Mouse (Mus musculus) stomach, embryonic 15.5 days (tissue): Measurements from ENCODE around the gene Gm20390. TPM values are rescaled to one million over a fixed set of nuclear protein-coding genes. Genes with fewer than 3 reads are reported as not detected.

ENCODE experiments used
- ATAC-seq: fragments of 200-750 bp; cut with Nextera tagmentation; 2 replicates; pipeline ENCODE4 v1.8.0; 2017; ENCODE audit warnings: low read depth, moderate number of reproducible peaks, moderate TSS enrichment; ENCODE audit not compliant: insufficient read depth, low FRiP score
- H3K27ac ChIP-seq: fragments of 300-500 bp; sonication (generic); 2 replicates; pipeline ENCODE4 v1.5.1; 2015; ENCODE audit warnings: mild to moderate bottlenecking, inconsistent platforms
- H3K27me3 ChIP-seq: fragments of 300-500 bp; sonication (generic); replicated peaks from 2 replicates; pipeline ENCODE4 v1.6.1; 2015; ENCODE audit warnings: inconsistent platforms
- H3K36me3 ChIP-seq: fragments of 300-500 bp; sonication (generic); 2 replicates; pipeline ENCODE4 v1.6.1; 2015; ENCODE audit warnings: inconsistent platforms
- H3K4me1 ChIP-seq: fragments of 300-500 bp; sonication (generic); 2 replicates; pipeline ENCODE4 v1.6.1; 2015; ENCODE audit warnings: inconsistent platforms
- H3K4me2 ChIP-seq: fragments of 300-500 bp; sonication (generic); 2 replicates; pipeline ENCODE4 v1.6.1; 2015; ENCODE audit warnings: mild to moderate bottlenecking, inconsistent platforms
- H3K4me3 ChIP-seq: fragments of 300-500 bp; sonication (generic); replicated peaks from 2 replicates; pipeline ENCODE4 v1.5.1; 2015; ENCODE audit warnings: inconsistent platforms
- H3K9ac ChIP-seq: fragments of 300-500 bp; sonication (generic); 2 replicates; pipeline ENCODE4 v1.6.1; 2015; ENCODE audit warnings: inconsistent platforms
- H3K9me3 ChIP-seq: fragments of 300-500 bp; sonication (generic); 2 replicates; pipeline ENCODE4 v1.6.1; 2016; ENCODE audit warnings: inconsistent platforms
- WGBS: fragments of 180-500 bp; shearing (Covaris S2); methylation state at CpG from one replicate; pipeline ENCODE4 v1.1.7; 2015; 5-methylcytosine and 5-hydroxymethylcytosine counted together
- polyA plus RNA-seq: library from polyadenylated mRNA; unstranded; fragments of >200 nt; fragmentation: Nextera tagmentation; extraction: Ambion mirVana; gene quantifications from 2 replicates; pipeline ENCODE4 v1.2.1, GENCODE M21; 2015

The Gm20390 gene
- polyA plus RNA-seq: 345 and 399 TPM in 2 replicates

- peak within 1 kb of the TSS; percentile 78 for H3K4me2 ChIP-seq
- peak within 1 kb of the TSS; percentile 64 for H3K4me3 ChIP-seq
- peak within 1 kb of the TSS; percentile 51 for H3K27ac ChIP-seq
- H3K9me3 ChIP-seq: no peaks in the 10 kb centered on the region
- peaks cover 10% of the 10 kb centered on the region; the same call in 1 of the 2 replicates for H3K4me1 ChIP-seq
- no peaks in the 10 kb centered on the region for H3K27me3 ChIP-seq
- H3K9ac ChIP-seq: peak within 1 kb of the TSS; percentile 27
- under 1% methylated on average over 40 of the region's 40 CpGs for WGBS
- ATAC-seq: peak; percentile 96
- H3K36me3 ChIP-seq: peaks cover 25% of the 10 kb centered on the region
Observed at GRCm38 (mm10) chr11:93968005-93968847, at the start of gene Gm20390, which contains the start of gene Nme1. Gene Gm20390 (minus strand): TSS chr11:93968293. Gene Nme1 (minus strand): TSS chr11:93968521.

GRCm38 (mm10) chr11:94003346-94003745 lies 35.3 kb upstream of the Gm20390 start:
- Histone ChIP-seq H3K4me1 (0 out of 2 replicates have a peak, but pooled peaks cover 3% of the 10 kb centered on the region), H3K9ac (no peak overlapping the region), H3K4me2 (no peak overlapping the region), H3K9me3 (no peaks in the 10 kb centered on the region), H3K27ac (no peak overlapping the region), H3K36me3 (no peaks in the 10 kb centered on the region), H3K27me3 (no peaks in the 10 kb centered on the region), H3K4me3 (no peak overlapping the region)
- 85% methylated on average over 2 of the region's 2 CpGs for WGBS
- no peak for ATAC-seq

DNA sequence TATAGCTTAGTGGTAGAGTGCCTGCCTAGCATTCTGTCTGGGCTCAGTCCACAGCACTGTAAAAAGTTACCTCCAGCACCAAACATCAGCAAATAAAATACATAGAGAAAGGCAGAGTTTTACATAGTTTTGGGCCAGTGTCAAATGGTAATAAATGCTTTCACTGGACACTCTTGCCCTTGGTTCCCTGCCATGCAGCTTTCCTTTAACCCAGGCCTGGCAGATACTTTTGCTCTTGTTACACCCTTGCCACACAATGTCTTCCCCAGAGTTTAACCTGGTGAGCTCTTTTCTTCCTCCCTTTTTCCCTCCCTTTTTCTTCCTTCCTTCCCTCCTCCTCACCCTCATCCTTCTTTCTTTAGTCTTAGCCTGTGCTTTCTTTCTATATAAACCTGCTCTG lies 31.2 kb upstream of the Gm20390 start:
- H3K4me2 ChIP-seq: no peak overlapping the region
- peaks cover 15% of the 10 kb centered on the region for H3K4me1 ChIP-seq
- ATAC-seq: no peak
- H3K4me3 ChIP-seq: no peak overlapping the region
- H3K27me3 ChIP-seq: no peaks in the 10 kb centered on the region
- no peak overlapping the region for H3K9ac ChIP-seq
- no peak overlapping the region for H3K27ac ChIP-seq
- H3K36me3 ChIP-seq: no peaks in the 10 kb centered on the region
- H3K9me3 ChIP-seq: no peaks in the 10 kb centered on the region

- 28% methylated on average over 13 of the region's 13 CpGs for WGBS
- Histone ChIP-seq H3K9ac (no peak overlapping the region), H3K4me1 (peaks cover 16% of the 10 kb centered on the region), H3K9me3 (no peaks in the 10 kb centered on the region), H3K27ac (no peak overlapping the region), H3K36me3 (no peaks in the 10 kb centered on the region), H3K4me3 (peak overlapping the region; percentile 97), H3K27me3 (no peaks in the 10 kb centered on the region), H3K4me2 (peak overlapping the region; percentile 86)
- no peak for ATAC-seq
Observed at GRCm38 (mm10) chr11:93997141-93997775, 29.2 kb upstream of the Gm20390 start.

GRCm38 (mm10) chr11:93996306-93997140 lies 28.4 kb upstream of the Gm20390 start:
- Histone ChIP-seq H3K4me3 (peak overlapping the region; percentile 97), H3K9me3 (no peaks in the 10 kb centered on the region), H3K36me3 (no peaks in the 10 kb centered on the region), H3K27ac (peak overlapping the region; percentile 94), H3K27me3 (no peaks in the 10 kb centered on the region), H3K4me2 (peak overlapping the region; percentile 86), H3K9ac (peak overlapping the region; percentile 86), H3K4me1 (peaks cover 16% of the 10 kb centered on the region)
- under 1% methylated on average over 58 of the region's 58 CpGs for WGBS
- peak; percentile 20 for ATAC-seq

DNA sequence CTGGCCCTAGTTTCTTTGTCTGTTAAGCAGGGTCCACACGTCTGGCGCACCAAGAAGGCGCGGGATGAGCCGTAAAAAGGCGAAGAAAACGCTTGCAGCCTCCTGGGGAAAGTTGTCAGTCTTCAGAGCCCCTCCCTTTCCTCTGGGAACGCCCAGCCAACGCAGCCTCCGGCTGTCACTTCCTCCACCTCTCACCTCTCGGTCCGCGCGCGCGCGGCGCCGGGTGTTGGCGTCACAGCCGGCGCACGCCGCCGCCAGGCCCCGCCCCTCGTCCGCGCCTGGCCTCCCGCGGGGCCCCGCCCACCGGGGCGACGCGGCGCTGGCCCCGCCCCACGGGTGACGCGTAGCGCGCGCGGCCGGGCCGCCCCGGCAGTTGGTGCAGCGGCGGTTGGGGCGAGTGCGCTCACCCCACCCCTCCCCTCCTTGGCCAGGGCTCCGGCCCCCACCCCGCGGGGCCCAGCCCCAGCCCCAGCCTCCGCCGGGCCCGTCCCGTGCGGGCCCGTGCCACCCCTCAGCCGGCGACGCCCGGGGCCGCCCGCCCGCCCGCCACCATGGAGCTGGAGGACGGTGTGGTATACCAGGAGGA lies 27.7 kb upstream of the Gm20390 start, which contains the start of gene Spag9:
Spag9 (plus strand) TSS at position 372 of the 586 bp plus-strand sequence.
- Histone ChIP-seq H3K27me3 (no peaks in the 10 kb centered on the region), H3K36me3 (no peaks in the 10 kb centered on the region), H3K4me2 (peak within 1 kb of the TSS; percentile 86), H3K9ac (peak within 1 kb of the TSS; percentile 86), H3K4me1 (peaks cover 16% of the 10 kb centered on the region), H3K4me3 (peak within 1 kb of the TSS; percentile 97), H3K9me3 (no peaks in the 10 kb centered on the region), H3K27ac (peak within 1 kb of the TSS; percentile 99)
- under 1% methylated on average over 57 of the region's 70 CpGs for WGBS
- ATAC-seq: peak; percentile 92

DNA sequence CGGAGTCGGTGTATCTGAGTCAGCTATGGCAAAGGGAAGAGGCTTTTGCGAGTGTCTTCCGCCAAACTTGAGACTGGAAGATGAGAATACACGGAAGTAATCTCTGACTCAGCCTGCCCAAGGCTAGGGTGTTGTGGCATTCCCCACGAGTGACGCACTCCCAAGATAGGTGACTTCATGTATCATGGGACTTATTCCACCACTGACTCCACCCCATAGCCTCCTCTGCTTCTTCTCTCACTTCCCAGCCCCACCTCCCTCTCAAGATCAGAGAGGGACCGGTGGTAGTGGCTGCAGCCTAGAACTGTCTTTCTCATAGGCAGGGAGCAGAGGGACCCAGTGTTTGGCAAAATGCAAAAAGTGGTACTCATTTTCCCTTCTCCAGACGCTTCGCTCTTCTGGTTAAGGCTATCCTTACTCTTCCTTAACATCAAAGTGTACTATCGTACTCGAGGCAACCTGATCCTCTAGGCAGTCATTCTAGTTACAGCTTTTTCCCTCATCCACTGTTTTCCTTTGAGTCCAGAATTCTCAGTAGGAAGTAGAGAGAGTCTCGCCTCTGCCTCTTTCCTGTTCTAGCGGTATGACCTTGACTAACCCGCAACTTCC lies 27.1 kb upstream of the Gm20390 start:
- Histone ChIP-seq H3K4me3 (peak overlapping the region; percentile 97), H3K4me1 (peaks cover 16% of the 10 kb centered on the region), H3K9me3 (no peaks in the 10 kb centered on the region), H3K27me3 (no peaks in the 10 kb centered on the region), H3K4me2 (peak overlapping the region; percentile 86), H3K9ac (peak overlapping the region; percentile 52), H3K36me3 (no peaks in the 10 kb centered on the region), H3K27ac (peak overlapping the region; percentile 99)
- WGBS: 4% methylated on average over 15 of the region's 15 CpGs
- peak; percentile 70 for ATAC-seq

DNA sequence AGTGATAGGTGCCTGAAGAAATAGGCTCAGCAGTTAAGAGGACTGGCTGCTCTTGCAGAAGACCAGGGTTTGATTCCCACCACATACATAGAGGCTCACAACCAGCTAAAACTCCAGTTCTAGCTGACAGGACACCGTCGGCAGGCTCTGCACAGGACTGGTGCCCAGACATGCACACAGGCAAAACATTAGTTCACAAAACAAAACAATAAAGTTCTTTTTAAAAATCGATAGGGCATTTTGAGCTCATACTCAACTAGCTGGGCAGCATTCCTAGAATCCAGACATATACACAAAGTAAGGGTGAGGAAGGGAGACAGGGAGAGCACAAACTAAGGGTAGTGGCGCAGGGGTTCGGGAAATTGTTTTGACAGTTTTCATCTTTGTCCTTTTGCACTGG lies 26.4 kb upstream of the Gm20390 start:
- peak overlapping the region; percentile 97 for H3K4me3 ChIP-seq
- WGBS: 53% methylated on average over 5 of the region's 5 CpGs
- H3K36me3 ChIP-seq: no peaks in the 10 kb centered on the region
- ATAC-seq: no peak
- H3K27me3 ChIP-seq: no peaks in the 10 kb centered on the region
- peak overlapping the region; percentile 52; the same call in 1 of the 2 replicates for H3K9ac ChIP-seq
- H3K4me1 ChIP-seq: peaks cover 16% of the 10 kb centered on the region
- H3K9me3 ChIP-seq: no peaks in the 10 kb centered on the region
- peak overlapping the region; percentile 86 for H3K4me2 ChIP-seq
- peak overlapping the region; percentile 99 for H3K27ac ChIP-seq

GRCm38 (mm10) chr11:93988328-93989062 lies 20.4 kb upstream of the Gm20390 start:
- Histone ChIP-seq H3K27ac (peak overlapping the region; percentile 71), H3K9me3 (no peaks in the 10 kb centered on the region), H3K4me1 (peaks cover 10% of the 10 kb centered on the region; the same call in 1 of the 2 replicates), H3K9ac (no peak overlapping the region), H3K27me3 (no peaks in the 10 kb centered on the region), H3K36me3 (no peaks in the 10 kb centered on the region), H3K4me2 (peak overlapping the region; percentile 5; the same call in 1 of the 2 replicates), H3K4me3 (no peak overlapping the region)
- ATAC-seq: no peak
- WGBS: 41% methylated on average over 12 of the region's 12 CpGs

DNA sequence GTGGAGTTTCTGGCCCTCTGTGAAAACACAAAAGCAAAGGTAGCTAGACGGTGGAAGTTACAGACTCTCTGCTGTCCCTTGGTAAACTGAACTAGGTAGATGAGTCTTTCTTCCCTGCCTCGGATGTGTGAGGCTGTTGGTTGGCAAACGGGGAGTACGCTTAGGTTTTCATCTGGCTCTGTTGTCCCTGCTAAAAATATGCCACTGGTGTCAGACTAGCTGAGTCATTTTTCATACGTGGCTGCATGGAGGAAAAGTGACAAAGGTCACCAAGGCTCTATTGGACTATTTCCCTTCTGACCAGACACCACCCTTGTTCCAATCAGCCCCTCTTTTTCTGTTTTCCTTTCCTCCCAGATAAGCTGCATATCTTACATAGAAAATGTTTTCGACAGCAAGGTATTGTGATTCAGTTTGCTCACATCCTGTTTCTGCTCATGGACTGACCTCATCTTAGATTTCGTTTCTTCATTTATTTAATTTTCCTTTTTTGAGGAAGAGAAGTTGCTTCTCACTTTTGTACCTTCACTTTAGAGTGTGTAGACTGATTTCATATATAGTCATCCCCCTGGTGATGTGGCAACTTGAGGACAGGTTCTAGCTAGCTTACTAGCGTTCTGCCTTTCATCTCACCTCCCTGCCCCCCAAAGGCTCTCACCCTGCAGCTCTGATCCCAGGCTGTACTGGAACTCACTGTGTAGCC lies 19.7 kb upstream of the Gm20390 start:
- Histone ChIP-seq H3K27me3 (no peaks in the 10 kb centered on the region), H3K9me3 (no peaks in the 10 kb centered on the region), H3K36me3 (no peaks in the 10 kb centered on the region), H3K4me2 (0 out of 2 replicates have a peak overlapping the region, but pooled peaks have one; percentile 5), H3K4me1 (peaks cover 10% of the 10 kb centered on the region; the same call in 1 of the 2 replicates), H3K9ac (no peak overlapping the region), H3K27ac (peak overlapping the region; percentile 71), H3K4me3 (no peak overlapping the region)
- WGBS: 53% methylated on average over 8 of the region's 8 CpGs
- 0 out of 2 replicates have a peak, but pooled peaks have one; percentile 43 for ATAC-seq
